Mouse (Mus musculus) hindbrain, embryonic 12.5 days (tissue): ENCODE data around the gene Fdx1. TPM values are rescaled to one million over a fixed set of nuclear protein-coding genes. Genes with fewer than 3 reads are reported as not detected.

Experiments
- ATAC-seq: fragments of 200-750 bp; cut with Nextera tagmentation; 2 replicates; pipeline ENCODE4 v1.8.0; 2017; ENCODE audit warnings: moderate TSS enrichment; ENCODE audit not compliant: low FRiP score
- H3K27ac ChIP-seq: fragments of 300-500 bp; sonication (generic); 2 replicates; pipeline ENCODE4 v1.5.1; 2016; ENCODE audit warnings: mild to moderate bottlenecking
- H3K27me3 ChIP-seq: fragments of 300-500 bp; sonication (generic); 2 replicates; pipeline ENCODE4 v1.6.1; 2016; ENCODE audit warnings: mild to moderate bottlenecking
- H3K36me3 ChIP-seq: fragments of 300-500 bp; sonication (generic); 2 replicates; pipeline ENCODE4 v1.6.1; 2016; ENCODE audit warnings: mild to moderate bottlenecking
- H3K4me1 ChIP-seq: fragments of 300-500 bp; sonication (generic); 2 replicates; pipeline ENCODE4 v1.6.1; 2016
- H3K4me2 ChIP-seq: fragments of 300-500 bp; sonication (generic); replicated peaks from 2 replicates; pipeline ENCODE4 v1.6.1; 2016; ENCODE audit warnings: mild to moderate bottlenecking
- H3K4me3 ChIP-seq: fragments of 300-500 bp; sonication (generic); 2 replicates; pipeline ENCODE4 v1.5.1; 2016; ENCODE audit warnings: mild to moderate bottlenecking
- H3K9ac ChIP-seq: fragments of 300-500 bp; sonication (generic); 2 replicates; pipeline ENCODE4 v1.6.1; 2016; ENCODE audit warnings: mild to moderate bottlenecking, moderate library complexity
- H3K9me3 ChIP-seq: fragments of 300-500 bp; sonication (generic); replicated peaks from 2 replicates; pipeline ENCODE4 v1.6.1; 2016; ENCODE audit warnings: mild to moderate bottlenecking
- WGBS: fragments of 180-500 bp; shearing (Covaris S2); methylation state at CpG from one replicate; pipeline ENCODE4 v1.1.7; 2016; 5-methylcytosine and 5-hydroxymethylcytosine counted together
- polyA plus RNA-seq: library from polyadenylated mRNA; unstranded; fragments of >200 nt; fragmentation: Nextera tagmentation; extraction: Ambion mirVana; gene quantifications from 2 replicates; pipeline ENCODE4 v1.2.1, GENCODE M21; 2016

Gene Fdx1
- polyA plus RNA-seq, 1 experiment from 2014 or later, result 50.0 TPM

- Histone ChIP-seq H3K9ac (no peak overlapping the region), H3K9me3 (no peaks in the 10 kb centered on the region), H3K27me3 (no peaks in the 10 kb centered on the region), H3K4me1 (peaks cover 8% of the 10 kb centered on the region; the same call in 1 of the 2 replicates), H3K4me2 (no peak overlapping the region), H3K36me3 (peaks cover 8% of the 10 kb centered on the region; the same call in 1 of the 2 replicates), H3K27ac (no peak overlapping the region), H3K4me3 (no peak overlapping the region)
- 93% methylated on average over 8 of the region's 8 CpGs for WGBS
- ATAC-seq, result no peak
Observed at GRCm38 (mm10) chr9:51957025-51957424, 6.3 kb downstream of the Fdx1 start.

- H3K9me3 ChIP-seq, result no peaks in the 10 kb centered on the region
- H3K9ac ChIP-seq, result no peak overlapping the region
- H3K27me3 ChIP-seq, result no peaks in the 10 kb centered on the region
- peaks cover 5% of the 10 kb centered on the region; the same call in 1 of the 2 replicates for H3K4me1 ChIP-seq
- H3K27ac ChIP-seq, result no peak overlapping the region
- ATAC-seq, result no peak
- 96% methylated on average over 2 of the region's 2 CpGs for WGBS
- no peak overlapping the region for H3K4me3 ChIP-seq
- H3K36me3 ChIP-seq, result peaks cover 8% of the 10 kb centered on the region; the same call in 1 of the 2 replicates
- H3K4me2 ChIP-seq, result no peak overlapping the region
Observed at GRCm38 (mm10) chr9:51956484-51956883, 6.9 kb downstream of the Fdx1 start.

GRCm38 (mm10) chr9:51951337-51951736, 12.0 kb downstream of the Fdx1 start:
- H3K4me1 ChIP-seq, result no peaks in the 10 kb centered on the region
- ATAC-seq, result no peak
- no peak overlapping the region for H3K27ac ChIP-seq
- H3K36me3 ChIP-seq, result peaks cover 19% of the 10 kb centered on the region
- no peak overlapping the region for H3K4me2 ChIP-seq
- WGBS, result 71% methylated on average over 2 of the region's 2 CpGs
- no peaks in the 10 kb centered on the region for H3K27me3 ChIP-seq
- no peaks in the 10 kb centered on the region for H3K9me3 ChIP-seq
- H3K4me3 ChIP-seq, result no peak overlapping the region
- H3K9ac ChIP-seq, result no peak overlapping the region

- H3K9me3 ChIP-seq, result no peaks in the 10 kb centered on the region
- no peak overlapping the region for H3K9ac ChIP-seq
- WGBS, result 88% methylated on average over 1 of the region's 1 CpGs
- H3K4me1 ChIP-seq, result no peaks in the 10 kb centered on the region
- ATAC-seq, result no peak
- no peak overlapping the region for H3K4me2 ChIP-seq
- H3K4me3 ChIP-seq, result no peak overlapping the region
- H3K27me3 ChIP-seq, result no peaks in the 10 kb centered on the region
- peaks cover 17% of the 10 kb centered on the region for H3K36me3 ChIP-seq
- H3K27ac ChIP-seq, result no peak overlapping the region
Observed at GRCm38 (mm10) chr9:51950667-51951066, 12.7 kb downstream of the Fdx1 start.

- H3K9me3 ChIP-seq, result no peaks in the 10 kb centered on the region
- H3K4me1 ChIP-seq, result no peaks in the 10 kb centered on the region
- no peak overlapping the region for H3K4me3 ChIP-seq
- H3K27ac ChIP-seq, result no peak overlapping the region
- 74% methylated on average over 3 of the region's 3 CpGs for WGBS
- no peak for ATAC-seq
- no peak overlapping the region for H3K4me2 ChIP-seq
- H3K36me3 ChIP-seq, result peaks cover 17% of the 10 kb centered on the region
- H3K9ac ChIP-seq, result no peak overlapping the region
- H3K27me3 ChIP-seq, result no peaks in the 10 kb centered on the region
Observed at GRCm38 (mm10) chr9:51950225-51950624, 13.1 kb downstream of the Fdx1 start.

GRCm38 (mm10) chr9:51943934-51944333, 19.4 kb downstream of the Fdx1 start:
- WGBS, result 92% methylated on average over 6 of the region's 6 CpGs
- no peaks in the 10 kb centered on the region for H3K4me1 ChIP-seq
- ATAC-seq, result no peak
- H3K4me2 ChIP-seq, result no peak overlapping the region
- H3K4me3 ChIP-seq, result no peak overlapping the region
- H3K27ac ChIP-seq, result no peak overlapping the region
- no peaks in the 10 kb centered on the region for H3K9me3 ChIP-seq
- no peak overlapping the region for H3K9ac ChIP-seq
- H3K27me3 ChIP-seq, result no peaks in the 10 kb centered on the region
- peaks cover 20% of the 10 kb centered on the region for H3K36me3 ChIP-seq

- H3K9ac ChIP-seq, result no peak overlapping the region
- ATAC-seq, result no peak
- no peak overlapping the region for H3K4me3 ChIP-seq
- no peaks in the 10 kb centered on the region for H3K36me3 ChIP-seq
- no peaks in the 10 kb centered on the region for H3K4me1 ChIP-seq
- H3K27ac ChIP-seq, result no peak overlapping the region
- H3K27me3 ChIP-seq, result no peaks in the 10 kb centered on the region
- H3K4me2 ChIP-seq, result no peak overlapping the region
- WGBS, result 81% methylated on average over 1 of the region's 1 CpGs
- no peaks in the 10 kb centered on the region for H3K9me3 ChIP-seq
Observed at GRCm38 (mm10) chr9:51934641-51935040, 28.7 kb downstream of the Fdx1 start.

- H3K4me1 ChIP-seq, result peaks cover 10% of the 10 kb centered on the region; the same call in 1 of the 2 replicates
- no peaks in the 10 kb centered on the region for H3K9me3 ChIP-seq
- H3K36me3 ChIP-seq, result no peaks in the 10 kb centered on the region
- no peak overlapping the region for H3K4me3 ChIP-seq
- WGBS, result 89% methylated on average over 3 of the region's 3 CpGs
- no peaks in the 10 kb centered on the region for H3K27me3 ChIP-seq
- no peak overlapping the region for H3K4me2 ChIP-seq
- no peak overlapping the region for H3K27ac ChIP-seq
- H3K9ac ChIP-seq, result no peak overlapping the region
- no peak for ATAC-seq
Observed at GRCm38 (mm10) chr9:51931997-51932396, 31.4 kb downstream of the Fdx1 start.

- Histone ChIP-seq H3K9ac (no peak overlapping the region), H3K4me3 (no peak overlapping the region), H3K4me1 (peaks cover 10% of the 10 kb centered on the region; the same call in 1 of the 2 replicates), H3K9me3 (no peaks in the 10 kb centered on the region), H3K27ac (no peak overlapping the region), H3K4me2 (no peak overlapping the region), H3K36me3 (no peaks in the 10 kb centered on the region), H3K27me3 (no peaks in the 10 kb centered on the region)
- ATAC-seq, result no peak
- WGBS, result 90% methylated on average over 7 of the region's 7 CpGs
Observed at GRCm38 (mm10) chr9:51931054-51931690, 32.2 kb downstream of the Fdx1 start.

- no peaks in the 10 kb centered on the region for H3K27me3 ChIP-seq
- H3K9ac ChIP-seq, result no peak overlapping the region
- no peak overlapping the region for H3K4me2 ChIP-seq
- H3K4me1 ChIP-seq, result peaks cover 10% of the 10 kb centered on the region; the same call in 1 of the 2 replicates
- H3K4me3 ChIP-seq, result no peak overlapping the region
- no peak overlapping the region for H3K27ac ChIP-seq
- no peaks in the 10 kb centered on the region for H3K36me3 ChIP-seq
- 81% methylated on average over 5 of the region's 5 CpGs for WGBS
- no peaks in the 10 kb centered on the region for H3K9me3 ChIP-seq
- ATAC-seq, result no peak
Observed at GRCm38 (mm10) chr9:51929972-51930371, 33.4 kb downstream of the Fdx1 start.

GRCm38 (mm10) chr9:51928659-51929058, 34.7 kb downstream of the Fdx1 start:
- ATAC-seq, result no peak
- WGBS, result 59% methylated on average over 7 of the region's 7 CpGs
- no peak overlapping the region for H3K9ac ChIP-seq
- no peaks in the 10 kb centered on the region for H3K9me3 ChIP-seq
- H3K4me2 ChIP-seq, result no peak overlapping the region
- no peak overlapping the region for H3K27ac ChIP-seq
- no peaks in the 10 kb centered on the region for H3K27me3 ChIP-seq
- H3K4me1 ChIP-seq, result peaks cover 10% of the 10 kb centered on the region; the same call in 1 of the 2 replicates
- no peaks in the 10 kb centered on the region for H3K36me3 ChIP-seq
- no peak overlapping the region for H3K4me3 ChIP-seq

- Histone ChIP-seq H3K4me1 (peaks cover 10% of the 10 kb centered on the region; the same call in 1 of the 2 replicates), H3K9me3 (no peaks in the 10 kb centered on the region), H3K27ac (peak overlapping the region; percentile 30; the same call in 1 of the 2 replicates), H3K36me3 (no peaks in the 10 kb centered on the region), H3K9ac (no peak overlapping the region), H3K4me2 (peak overlapping the region; percentile 11; the same call in 1 of the 2 replicates), H3K4me3 (no peak overlapping the region), H3K27me3 (no peaks in the 10 kb centered on the region)
- 54% methylated on average over 10 of the region's 10 CpGs for WGBS
- no peak for ATAC-seq
Observed at GRCm38 (mm10) chr9:51928116-51928515, 35.2 kb downstream of the Fdx1 start.

- no peak for ATAC-seq
- WGBS, result 77% methylated on average over 3 of the region's 3 CpGs
- peak overlapping the region; percentile 11; the same call in 1 of the 2 replicates for H3K4me2 ChIP-seq
- peaks cover 10% of the 10 kb centered on the region; the same call in 1 of the 2 replicates for H3K4me1 ChIP-seq
- no peaks in the 10 kb centered on the region for H3K27me3 ChIP-seq
- no peak overlapping the region for H3K9ac ChIP-seq
- H3K4me3 ChIP-seq, result no peak overlapping the region
- H3K27ac ChIP-seq, result peak overlapping the region; percentile 30; the same call in 1 of the 2 replicates
- H3K9me3 ChIP-seq, result no peaks in the 10 kb centered on the region
- H3K36me3 ChIP-seq, result no peaks in the 10 kb centered on the region
Observed at GRCm38 (mm10) chr9:51927680-51928079, 35.7 kb downstream of the Fdx1 start.
